12 mouse cellular contexts compared by ENCODE assay signal in the genomic region with DNA sequence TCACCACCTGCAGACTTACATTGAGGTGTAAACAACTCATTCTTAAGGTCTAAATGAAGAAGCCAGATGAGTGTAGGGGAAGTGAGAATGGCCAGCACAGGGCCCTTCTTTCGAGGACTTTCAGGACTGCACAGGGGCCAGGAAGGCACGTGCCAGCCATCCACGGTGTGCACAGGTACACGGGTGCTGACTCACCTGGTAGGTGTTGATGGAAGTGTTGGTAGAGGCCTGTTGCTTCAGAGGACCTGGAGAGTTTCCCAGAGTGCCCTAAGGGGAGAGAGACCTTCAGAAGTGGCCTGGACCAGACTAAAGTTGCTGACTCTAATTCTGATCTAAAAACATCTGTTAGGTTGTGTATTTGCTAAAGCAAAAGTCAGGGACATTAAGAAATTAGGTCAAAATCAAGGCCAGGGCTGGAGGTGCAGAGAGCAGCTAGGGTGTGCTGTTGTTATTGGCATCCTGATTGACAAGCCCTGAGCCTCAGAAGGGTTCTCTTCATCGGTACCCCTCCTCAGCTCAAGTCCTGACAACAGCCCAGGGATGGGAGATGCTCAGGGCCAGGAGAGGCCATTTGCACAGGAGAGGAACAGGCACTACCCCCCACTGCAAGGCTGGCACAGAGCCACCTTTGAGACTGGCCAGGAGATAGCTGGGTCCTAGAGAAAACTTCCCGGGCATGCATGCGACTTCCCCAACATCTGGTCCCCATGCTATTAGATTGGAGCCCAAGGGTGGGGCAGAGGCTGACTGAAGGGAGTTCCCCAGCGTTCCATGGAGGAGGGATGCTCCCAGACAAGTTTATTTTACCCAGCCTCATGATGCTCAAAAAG. TPM values are rescaled to one million over a fixed set of nuclear protein-coding genes. Genes with fewer than 3 reads are reported as not detected.
A peak's percentile ranks its signal among the peaks of the same experiment; 100 is the strongest.
DNase-seq lines count a peak whose midpoint lies in the region; ATAC-seq and TF ChIP-seq lines count a peak whose summit lies in the region.
"Had no signal": no experiment of that assay in that cellular context is flagged by ENCODE, and none has a peak within 500 bp of the region (broad histone marks: within the 10 kb centered on the region; RNA-seq: fewer than 3 reads in every experiment).

No protein-coding gene starts in this region.

- no peaks in the 10 kb centered on the region for H3K36me3 ChIP-seq in hindbrain, postnatal 0 days (ENCODE audit: insufficient read depth, low read length)
- H3K36me3 ChIP-seq in hindbrain, embryonic 16.5 days (ENCODE audit: control insufficient read depth, insufficient read depth, low read length), result no peaks in the 10 kb centered on the region
- H3K36me3 ChIP-seq: limb, embryonic 12.5 days; neural tube, embryonic 12.5 days had no signal

- H3K27me3 ChIP-seq in hindbrain, postnatal 0 days (ENCODE audit: insufficient read depth, low read length), result no peaks in the 10 kb centered on the region
- no peaks in the 10 kb centered on the region for H3K27me3 ChIP-seq in hindbrain, embryonic 16.5 days (replicated peaks; ENCODE audit: control insufficient read depth, insufficient read depth, low read length)
- H3K27me3 ChIP-seq: neural tube, embryonic 12.5 days had no signal

- H3K27ac ChIP-seq in hindbrain, postnatal 0 days, result no peak overlapping the region
- H3K27ac ChIP-seq in hindbrain, embryonic 16.5 days (ENCODE audit: low read depth, low read length), result no peak overlapping the region
- H3K27ac ChIP-seq: limb, embryonic 12.5 days; neural tube, embryonic 12.5 days had no signal

- no peak for TF ChIP-seq CTCF in hindbrain, postnatal 0 days (IDR thresholded peaks at IDR 0.05; ENCODE audit: low read depth)

- no peak overlapping the region for H3K4me2 ChIP-seq in hindbrain, postnatal 0 days (ENCODE audit: low read depth, low read length)
- no peak overlapping the region for H3K4me2 ChIP-seq in hindbrain, embryonic 16.5 days (ENCODE audit: low read length)
- H3K4me2 ChIP-seq: limb, embryonic 12.5 days; neural tube, embryonic 12.5 days had no signal

- H3K4me1 ChIP-seq in hindbrain, postnatal 0 days (ENCODE audit: insufficient read depth, low read length), result no peaks in the 10 kb centered on the region
- no peaks in the 10 kb centered on the region for H3K4me1 ChIP-seq in hindbrain, embryonic 16.5 days (ENCODE audit: control insufficient read depth, insufficient read depth, low read depth, low read length)
- H3K4me1 ChIP-seq: limb, embryonic 12.5 days; neural tube, embryonic 12.5 days had no signal

- no peaks in the 10 kb centered on the region for H3K9me3 ChIP-seq in hindbrain, postnatal 0 days (ENCODE audit: low read length)
- no peaks in the 10 kb centered on the region for H3K9me3 ChIP-seq in hindbrain, embryonic 16.5 days (ENCODE audit: control insufficient read depth, low read length)
- H3K9me3 ChIP-seq: limb, embryonic 12.5 days; neural tube, embryonic 12.5 days had no signal

- 72% methylated on average over 8 of the region's 8 CpGs for WGBS in hindbrain, postnatal 0 days
- WGBS in hindbrain, embryonic 16.5 days, result 73% methylated on average over 8 of the region's 8 CpGs

- H3K4me3 ChIP-seq in hindbrain, postnatal 0 days (ENCODE audit: low read length), result no peak overlapping the region
- H3K4me3 ChIP-seq in hindbrain, embryonic 16.5 days (ENCODE audit: low read length), result no peak overlapping the region
- H3K4me3 ChIP-seq: limb, embryonic 12.5 days; neural tube, embryonic 12.5 days had no signal

- no peak for ATAC-seq in hindbrain, postnatal 0 days
- no peak for ATAC-seq in hindbrain, embryonic 16.5 days
- no peak for ATAC-seq in CD4-positive, CD25-positive, alpha-beta regulatory T cell, adult 4 months

- peak; percentile 19 for DNase-seq in hindbrain, postnatal 0 days (ENCODE audit: low spot score)
- peak; percentile 13 for DNase-seq in urinary bladder, adult 2 months (ENCODE audit: low spot score)
- no peak for DNase-seq in urinary bladder, adult 18-20 months (ENCODE audit: low spot score in 2 of 2)
- peak; percentile 39 to 61 for DNase-seq in cerebellum, postnatal 36 days
- no peak for DNase-seq in embryo, embryonic 10.5 days (ENCODE audit: low spot score)
- DNase-seq in yolk sac, embryonic 10.5 days (ENCODE audit: low spot score), result no peak

- H3K9ac ChIP-seq in hindbrain, postnatal 0 days (replicated peaks; ENCODE audit: low read length), result no peak overlapping the region
- no peak overlapping the region for H3K9ac ChIP-seq in hindbrain, embryonic 16.5 days (ENCODE audit: low read depth, low read length)
- H3K9ac ChIP-seq: limb, embryonic 12.5 days; neural tube, embryonic 12.5 days had no signal

RNA-seq across cellular contexts. Expression of a gene that starts 5.5 kb away (rescaled TPM):
- total RNA-seq in hindbrain, postnatal 0 days (2014; rRNA removed), result 1.0 and 5.1 TPM in 2 replicates
- polyA plus RNA-seq in hindbrain, postnatal 0 days (2015; fragmentation: Nextera tagmentation; extraction: Ambion mirVana), result 0.93 and 1.0 TPM in 2 replicates
- polyA plus RNA-seq in hindbrain, embryonic 16.5 days (2015; fragmentation: Nextera tagmentation; extraction: Ambion mirVana), result 3.5 and 3.8 TPM in 2 replicates
- 5.0 and 8.7 TPM in 2 replicates for polyA plus RNA-seq in urinary bladder, adult 2 months (2012; rRNA removed)
- polyA plus RNA-seq in CD4-positive, CD25-positive, alpha-beta regulatory T cell, adult 4 months (2017; shearing (Covaris generic)), result not detected
- polyA plus RNA-seq: limb, embryonic 12.5 days had no signal

RNA-seq across cellular contexts. Expression of a gene that starts 12.4 kb away (rescaled TPM):
- not detected in 2 replicates for total RNA-seq in hindbrain, postnatal 0 days (2014; rRNA removed)
- not detected in 2 replicates for polyA plus RNA-seq in hindbrain, postnatal 0 days (2015; fragmentation: Nextera tagmentation; extraction: Ambion mirVana)
- not detected in 2 replicates for polyA plus RNA-seq in hindbrain, embryonic 16.5 days (2015; fragmentation: Nextera tagmentation; extraction: Ambion mirVana)
- 0.13 and 0.14 TPM in 2 replicates for polyA plus RNA-seq in urinary bladder, adult 2 months (2012; rRNA removed)
- polyA plus RNA-seq in CD4-positive, CD25-positive, alpha-beta regulatory T cell, adult 4 months (2017; shearing (Covaris generic)), result not detected
- polyA plus RNA-seq: embryonic facial prominence, embryonic 11.5 days; hindbrain, embryonic 11.5 days; limb, embryonic 12.5 days; neural tube, embryonic 12.5 days had no signal

RNA-seq across cellular contexts. Expression of a gene that starts 45.5 kb away (rescaled TPM):
- 27.2 and 36.9 TPM in 2 replicates for total RNA-seq in hindbrain, postnatal 0 days (2014; rRNA removed)
- 191 and 197 TPM in 2 replicates for polyA plus RNA-seq in hindbrain, postnatal 0 days (2015; fragmentation: Nextera tagmentation; extraction: Ambion mirVana)
- polyA plus RNA-seq in hindbrain, embryonic 16.5 days (2015; fragmentation: Nextera tagmentation; extraction: Ambion mirVana), result 160 and 166 TPM in 2 replicates
- polyA plus RNA-seq in urinary bladder, adult 2 months (2012; rRNA removed), result 55.1 and 55.2 TPM in 2 replicates
- 100 to 1,000 TPM in 1 of 2 experiments, 10 to 100 TPM in 1; 94.5 to 129 TPM for polyA plus RNA-seq in CD4-positive, CD25-positive, alpha-beta regulatory T cell, adult 4 months (2017; shearing (Covaris generic))

RNA-seq across cellular contexts. Expression of a gene that starts 47.1 kb away (rescaled TPM):
- 5.8 and 7.5 TPM in 2 replicates for total RNA-seq in hindbrain, postnatal 0 days (2014; rRNA removed)
- polyA plus RNA-seq in hindbrain, postnatal 0 days (2015; fragmentation: Nextera tagmentation; extraction: Ambion mirVana), result 2.1 TPM in 2 replicates
- polyA plus RNA-seq in hindbrain, embryonic 16.5 days (2015; fragmentation: Nextera tagmentation; extraction: Ambion mirVana), result 2.9 and 3.1 TPM in 2 replicates
- 6.7 and 7.3 TPM in 2 replicates for polyA plus RNA-seq in urinary bladder, adult 2 months (2012; rRNA removed)
- polyA plus RNA-seq in CD4-positive, CD25-positive, alpha-beta regulatory T cell, adult 4 months (2017; shearing (Covaris generic)), result under 1 TPM in 1 of 2 experiments, not detected in 1; 0.29 TPM

Comparison
In these comparisons a context has a peak if more than half of its experiments do, and no peak if none do; other contexts are left out.
1. DNase-seq: peak in hindbrain, postnatal 0 days (single experiment), urinary bladder, adult 2 months (single experiment) and cerebellum, postnatal 36 days (2 of 2); none in urinary bladder, adult 18-20 months (0 of 2), embryo, embryonic 10.5 days (single experiment) and yolk sac, embryonic 10.5 days (single experiment).